Mouse (Mus musculus) liver, embryonic 15.5 days (tissue): ENCODE measurements around the gene Hba-a1. TPM values are rescaled to one million over a fixed set of nuclear protein-coding genes. Genes with fewer than 3 reads are reported as not detected.
A peak's percentile ranks its signal among the peaks of the same experiment; 100 is the strongest.

ENCODE experiments used
- ATAC-seq: fragments of 200-750 bp; cut with Nextera tagmentation; 2 replicates; pipeline ENCODE4 v1.8.0; 2017; ENCODE audit warnings: moderate number of reproducible peaks, mild to moderate bottlenecking, moderate library complexity; ENCODE audit not compliant: insufficient read depth
- H3K27ac ChIP-seq: fragments of 300-500 bp; sonication (generic); replicated peaks from 2 replicates; pipeline ENCODE4 v1.5.1; 2015; ENCODE audit warnings: mild to moderate bottlenecking, inconsistent platforms
- H3K27me3 ChIP-seq: fragments of 300-500 bp; sonication (generic); 2 replicates; pipeline ENCODE4 v1.6.1; 2015; ENCODE audit warnings: mild to moderate bottlenecking, inconsistent platforms
- H3K36me3 ChIP-seq: fragments of 300-500 bp; sonication (generic); replicated peaks from 2 replicates; pipeline ENCODE4 v1.6.1; 2015; ENCODE audit warnings: moderate library complexity, mild to moderate bottlenecking, inconsistent platforms
- H3K4me1 ChIP-seq: fragments of 300-500 bp; sonication (generic); replicated peaks from 2 replicates; pipeline ENCODE4 v1.6.1; 2015; ENCODE audit warnings: inconsistent platforms
- H3K4me2 ChIP-seq: fragments of 300-500 bp; sonication (generic); 2 replicates; pipeline ENCODE4 v1.6.1; 2015; ENCODE audit warnings: moderate library complexity, mild to moderate bottlenecking, inconsistent platforms
- H3K4me3 ChIP-seq: fragments of 300-500 bp; sonication (generic); replicated peaks from 2 replicates; pipeline ENCODE4 v1.5.1; 2015; ENCODE audit warnings: mild to moderate bottlenecking, inconsistent platforms
- H3K9ac ChIP-seq: fragments of 300-500 bp; sonication (generic); 2 replicates; pipeline ENCODE4 v1.6.1; 2015; ENCODE audit warnings: moderate library complexity, mild to moderate bottlenecking, inconsistent platforms
- H3K9me3 ChIP-seq: fragments of 300-500 bp; sonication (generic); replicated peaks from 2 replicates; pipeline ENCODE4 v1.6.1; 2016; ENCODE audit warnings: inconsistent platforms
- WGBS: fragments of 180-500 bp; shearing (Covaris S2); methylation state at CpG from one replicate; pipeline ENCODE4 v1.1.7; 2015; ENCODE audit warnings: mixed read lengths; ENCODE audit not compliant: insufficient replicate concordance; 5-methylcytosine and 5-hydroxymethylcytosine counted together
- polyA plus RNA-seq: library from polyadenylated mRNA; unstranded; fragments of >200 nt; fragmentation: Nextera tagmentation; extraction: Ambion mirVana; gene quantifications from 2 replicates; pipeline ENCODE4 v1.2.1, GENCODE M21; 2015

Gene Hba-a1
- polyA plus RNA-seq, 1 experiment from 2014 or later = 74,460 TPM

DNA sequence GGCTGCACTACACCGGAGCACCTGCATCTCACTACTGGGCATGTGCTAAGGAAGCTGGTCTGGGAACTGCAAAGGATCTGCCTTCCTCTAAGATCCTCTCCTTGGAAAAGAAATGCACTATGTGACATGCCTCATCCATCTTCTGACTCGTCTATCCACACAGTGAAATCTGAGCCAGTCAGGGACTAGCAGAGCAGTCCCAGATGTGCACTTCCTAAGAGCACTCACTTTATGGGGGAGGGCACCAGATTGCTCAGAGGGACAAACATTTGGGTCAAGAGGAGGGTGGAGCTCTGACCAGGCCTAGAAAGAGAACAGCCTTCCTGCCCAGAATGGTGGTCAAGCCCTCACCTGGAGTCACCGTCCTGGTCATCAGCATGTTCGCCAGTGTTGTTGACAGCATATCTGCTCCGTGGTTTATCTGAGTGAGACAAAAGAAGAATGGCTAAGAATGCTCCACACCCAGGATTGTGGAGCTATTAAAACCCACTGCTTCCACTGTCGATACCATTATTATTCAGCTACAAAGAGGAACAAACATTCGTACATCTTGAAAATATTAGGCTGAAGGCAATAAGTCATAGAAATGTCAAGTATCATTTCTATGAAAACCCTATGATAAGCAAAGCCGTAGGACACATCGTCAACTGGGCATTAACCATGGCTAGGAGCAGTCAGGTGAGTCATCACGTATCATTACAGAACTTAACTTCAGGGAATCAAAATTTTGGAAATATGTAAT is 20.5 kb upstream of the Hba-a1 start:
- Histone ChIP-seq H3K9ac (peak overlapping the region; percentile 44), H3K27me3 (no peaks in the 10 kb centered on the region), H3K36me3 (peaks cover 43% of the 10 kb centered on the region), H3K4me2 (no peak overlapping the region), H3K27ac (peak overlapping the region; percentile 97), H3K4me1 (peaks cover 76% of the 10 kb centered on the region), H3K9me3 (no peaks in the 10 kb centered on the region), H3K4me3 (no peak overlapping the region)
- WGBS = 78% methylated on average over 10 of the region's 10 CpGs
- ATAC-seq = no peak

- Histone ChIP-seq H3K4me1 (peaks cover 86% of the 10 kb centered on the region), H3K27me3 (no peaks in the 10 kb centered on the region), H3K36me3 (peaks cover 31% of the 10 kb centered on the region), H3K4me2 (peak overlapping the region; percentile 83), H3K9ac (peak overlapping the region; percentile 61), H3K9me3 (no peaks in the 10 kb centered on the region), H3K4me3 (no peak overlapping the region), H3K27ac (peak overlapping the region; percentile 97)
- whole genome bisulfite sequencing = 39% methylated on average over 3 of the region's 3 CpGs
- ATAC-seq = peak; percentile 70
These were observed 18.1 kb upstream of the Hba-a1 start for GRCm38 (mm10) chr11:32265117-32265738.

- peak overlapping the region; percentile 55 for H3K9ac ChIP-seq
These were observed 17.1 kb upstream of the Hba-a1 start for GRCm38 (mm10) chr11:32266194-32266593.

DNA sequence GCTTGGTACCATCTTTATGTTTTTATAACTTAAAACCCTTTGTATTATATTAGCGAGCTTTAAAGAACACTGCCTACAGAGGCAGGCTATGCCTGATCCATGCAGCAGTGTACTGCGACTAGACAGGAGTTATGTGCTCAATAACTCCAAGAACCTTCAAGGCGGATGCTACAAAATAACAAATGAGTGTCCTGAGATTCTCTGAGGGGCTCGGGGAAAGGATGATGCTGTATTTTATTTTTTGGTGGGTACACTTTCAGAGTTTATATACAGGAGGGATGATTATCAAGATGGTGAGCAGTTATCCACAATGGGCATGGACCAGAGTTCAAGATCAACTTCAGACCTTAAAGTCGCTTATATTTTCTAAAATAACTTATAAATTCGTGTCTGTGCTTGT is 16.5 kb upstream of the Hba-a1 start:
- peak overlapping the region; percentile 83 for H3K4me2 ChIP-seq
- H3K4me3 ChIP-seq = peak overlapping the region; percentile 68
- H3K36me3 ChIP-seq = peaks cover 17% of the 10 kb centered on the region
- no peaks in the 10 kb centered on the region for H3K9me3 ChIP-seq
- H3K9ac ChIP-seq = peak overlapping the region; percentile 96
- WGBS = 21% methylated on average over 6 of the region's 6 CpGs
- H3K27ac ChIP-seq = peak overlapping the region; percentile 97
- no peak for ATAC-seq
- H3K4me1 ChIP-seq = peaks cover 86% of the 10 kb centered on the region
- no peaks in the 10 kb centered on the region for H3K27me3 ChIP-seq

More at GRCm38 (mm10) chr11:32266194-32266593, 17.1 kb upstream of the Hba-a1 start:
- Histone ChIP-seq H3K4me3 (no peak overlapping the region), H3K27me3 (no peaks in the 10 kb centered on the region), H3K4me1 (peaks cover 84% of the 10 kb centered on the region), H3K9me3 (no peaks in the 10 kb centered on the region), H3K27ac (peak overlapping the region; percentile 97), H3K4me2 (peak overlapping the region; percentile 83), H3K36me3 (peaks cover 21% of the 10 kb centered on the region)
- 77% methylated on average over 6 of the region's 6 CpGs for whole genome bisulfite sequencing
- ATAC-seq = no peak

DNA sequence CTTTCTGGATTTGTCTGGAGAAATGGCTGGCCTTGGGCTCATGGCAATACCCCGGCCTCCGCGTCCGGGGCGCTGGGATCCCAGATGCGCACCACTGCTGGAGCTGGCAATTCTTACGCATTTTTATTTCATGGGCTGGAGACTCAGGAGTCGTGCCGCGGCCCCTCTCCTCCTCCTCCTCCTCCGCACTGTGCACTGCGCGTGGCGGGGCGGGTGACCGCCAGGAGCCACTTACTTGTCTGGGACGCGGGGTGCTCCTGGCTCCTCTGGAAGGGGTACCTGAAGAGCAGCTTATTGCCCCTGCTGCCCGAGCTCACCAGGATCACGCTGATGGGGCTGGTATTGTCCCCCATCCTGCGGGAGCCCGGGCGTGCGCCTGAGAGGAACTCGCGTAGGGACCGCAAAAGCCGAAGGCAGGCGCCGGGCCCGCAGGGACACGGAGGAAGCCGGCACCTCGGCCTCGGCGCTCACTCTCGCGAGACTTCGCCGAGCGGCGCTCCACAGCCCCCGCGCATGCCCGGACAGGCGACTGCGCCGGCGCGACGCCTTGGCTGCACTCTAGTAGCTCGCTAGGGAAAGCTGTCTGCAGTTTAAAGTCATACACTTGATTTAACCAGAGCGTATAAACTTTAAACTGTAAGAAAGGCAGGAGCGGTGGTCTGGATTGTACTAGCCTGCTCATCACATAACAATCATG is 16.0 kb upstream of the Hba-a1 start, which contains the start of gene Nprl3:
TSS of gene Nprl3 (minus strand) at position 520 of the 697 bp plus-strand sequence.
- Histone ChIP-seq H3K36me3 (peaks cover 12% of the 10 kb centered on the region), H3K9me3 (no peaks in the 10 kb centered on the region), H3K4me2 (peak within 1 kb of the TSS; percentile 83), H3K9ac (peak within 1 kb of the TSS; percentile 96), H3K27me3 (no peaks in the 10 kb centered on the region), H3K27ac (peak within 1 kb of the TSS; percentile 97), H3K4me3 (peak within 1 kb of the TSS; percentile 68), H3K4me1 (peaks cover 86% of the 10 kb centered on the region)
- ATAC-seq = peak; percentile 79
- WGBS = under 1% methylated on average over 54 of the region's 54 CpGs

GRCm38 (mm10) chr11:32267964-32268363 is 15.3 kb upstream of the Hba-a1 start:
- Histone ChIP-seq H3K27me3 (no peaks in the 10 kb centered on the region), H3K9me3 (no peaks in the 10 kb centered on the region), H3K4me2 (peak overlapping the region; percentile 83), H3K4me1 (peaks cover 85% of the 10 kb centered on the region), H3K27ac (peak overlapping the region; percentile 97), H3K4me3 (peak overlapping the region; percentile 68), H3K9ac (peak overlapping the region; percentile 96), H3K36me3 (peaks cover 5% of the 10 kb centered on the region; the same call in 1 of the 2 replicates)
- 18% methylated on average over 5 of the region's 5 CpGs for WGBS
- peak; percentile 12 for ATAC-seq

- ATAC-seq = peak; percentile 88
- Histone ChIP-seq H3K27me3 (no peaks in the 10 kb centered on the region), H3K4me1 (peaks cover 79% of the 10 kb centered on the region), H3K9ac (peak overlapping the region; percentile 96), H3K27ac (peak overlapping the region; percentile 97), H3K36me3 (no peaks in the 10 kb centered on the region), H3K4me3 (peak overlapping the region; percentile 68), H3K9me3 (no peaks in the 10 kb centered on the region), H3K4me2 (peak overlapping the region; percentile 83)
- 18% methylated on average over 5 of the region's 5 CpGs for WGBS
These were observed 14.4 kb upstream of the Hba-a1 start for GRCm38 (mm10) chr11:32268952-32269351.

- Histone ChIP-seq H3K4me3 (no peak overlapping the region), H3K4me2 (no peak overlapping the region), H3K4me1 (peaks cover 67% of the 10 kb centered on the region), H3K9ac (0 out of 2 replicates have a peak overlapping the region, but pooled peaks have one; percentile 17), H3K27me3 (peaks cover under 1% of the 10 kb centered on the region; the same call in 1 of the 2 replicates), H3K36me3 (no peaks in the 10 kb centered on the region), H3K27ac (peak overlapping the region; percentile 76), H3K9me3 (no peaks in the 10 kb centered on the region)
- 45% methylated on average over 4 of the region's 4 CpGs for WGBS
- ATAC-seq = no peak
These were observed 12.1 kb upstream of the Hba-a1 start for GRCm38 (mm10) chr11:32271178-32271577.

- Histone ChIP-seq H3K36me3 (no peaks in the 10 kb centered on the region), H3K4me3 (no peak within 1 kb of the TSS), H3K9ac (no peak within 1 kb of the TSS), H3K9me3 (no peaks in the 10 kb centered on the region), H3K27me3 (peaks cover 35% of the 10 kb centered on the region), H3K27ac (peak within 1 kb of the TSS; percentile 49), H3K4me1 (peaks cover 68% of the 10 kb centered on the region), H3K4me2 (no peak within 1 kb of the TSS)
- no peak for ATAC-seq
- WGBS = 62% methylated on average over 3 of the region's 3 CpGs
These were observed 7.0 kb upstream of the Hba-a1 start, which contains the start of gene Hba-x for GRCm38 (mm10) chr11:32276347-32276746. Gene Hba-x, plus strand, starts transcription at chr11:32276400.

- H3K9me3 ChIP-seq = no peaks in the 10 kb centered on the region
- no peak for ATAC-seq
- no peak overlapping the region for H3K4me3 ChIP-seq
- WGBS = 62% methylated on average over 21 of the region's 21 CpGs
- no peak overlapping the region for H3K9ac ChIP-seq
- H3K27me3 ChIP-seq = peaks cover 35% of the 10 kb centered on the region
- H3K27ac ChIP-seq = 0 out of 2 replicates have a peak overlapping the region, but pooled peaks have one; percentile 5
- no peaks in the 10 kb centered on the region for H3K36me3 ChIP-seq
- no peak overlapping the region for H3K4me2 ChIP-seq
- peaks cover 67% of the 10 kb centered on the region for H3K4me1 ChIP-seq
These were observed 5.4 kb upstream of the Hba-a1 start for GRCm38 (mm10) chr11:32277736-32278457.
